Mouse (Mus musculus) cerebellum, adult 2 months (tissue): ENCODE results near the gene Kcmf1.

Experiments
- CTCF ChIP-seq: fragments of 200-500 bp; IDR thresholded peaks from 2 replicates; pipeline ENCODE4 v1.5.1; 2011; ENCODE audit warnings: low read depth, mild to moderate bottlenecking, control low read depth, low read length, moderate library complexity, borderline replicate concordance; ENCODE audit not compliant: insufficient read depth
- POLR2A ChIP-seq: fragments of 200-500 bp; IDR thresholded peaks from 2 replicates; pipeline ENCODE4 v1.6.1; 2011; ENCODE audit warnings: low read length, control low read depth, borderline replicate concordance; ENCODE audit not compliant: insufficient read depth

GRCm38 (mm10) chr6:72921081-72921480, 21.3 kb upstream of the Kcmf1 start:
- TF ChIP-seq CTCF (no peak), POLR2A (no peak)
